Mouse (Mus musculus): ENCODE data around the gene Macrod1. TPM values are rescaled to one million over a fixed set of nuclear protein-coding genes. Genes with fewer than 3 reads are reported as not detected.
A peak's percentile ranks its signal among the peaks of the same experiment; 100 is the strongest.

Macrod1 gene
- polyA plus RNA-seq, 1 experiment: 6.2 TPM

- no peak overlapping the region for H3K27ac ChIP-seq (ENCODE audit: control insufficient read depth, insufficient read depth, low read depth, low read length, poor library complexity)
- 61% methylated on average over 14 of the region's 14 CpGs for WGBS
- H3K4me3 ChIP-seq (replicated peaks; ENCODE audit: control insufficient read depth, low read depth, low read length): no peak overlapping the region
- no peaks in the 10 kb centered on the region for H3K4me1 ChIP-seq (ENCODE audit: control insufficient read depth, insufficient read depth, low read length)
- TF ChIP-seq POLR2A (IDR thresholded peaks at IDR 0.05; ENCODE audit: borderline replicate concordance, control insufficient read depth, low read depth, low read length): no peak
- peak; percentile 66 for TF ChIP-seq CTCF (IDR thresholded peaks at IDR 0.05; ENCODE audit: control insufficient read depth, insufficient read depth, low read length)
Measured at GRCm38 (mm10) chr19:7160151-7160906, 103.7 kb downstream of the Macrod1 start.

GRCm38 (mm10) chr19:7161064-7161463, 104.5 kb downstream of the Macrod1 start:
- 81% methylated on average over 3 of the region's 3 CpGs for WGBS
- Histone ChIP-seq H3K4me3 (replicated peaks; ENCODE audit: control insufficient read depth, low read depth, low read length) (no peak overlapping the region), H3K4me1 (ENCODE audit: control insufficient read depth, insufficient read depth, low read length) (no peaks in the 10 kb centered on the region), H3K27ac (ENCODE audit: control insufficient read depth, insufficient read depth, low read depth, low read length, poor library complexity) (no peak overlapping the region)
- no peak for TF ChIP-seq CTCF (IDR thresholded peaks at IDR 0.05; ENCODE audit: control insufficient read depth, insufficient read depth, low read length)
- TF ChIP-seq POLR2A (IDR thresholded peaks at IDR 0.05; ENCODE audit: borderline replicate concordance, control insufficient read depth, low read depth, low read length): no peak

GRCm38 (mm10) chr19:7164238-7164637, 107.6 kb downstream of the Macrod1 start:
- whole genome bisulfite sequencing: 12% methylated on average over 6 of the region's 6 CpGs
- H3K4me3 ChIP-seq (replicated peaks; ENCODE audit: control insufficient read depth, low read depth, low read length): no peak overlapping the region
- no peak overlapping the region for H3K27ac ChIP-seq (ENCODE audit: control insufficient read depth, insufficient read depth, low read depth, low read length, poor library complexity)
- no peaks in the 10 kb centered on the region for H3K4me1 ChIP-seq (ENCODE audit: control insufficient read depth, insufficient read depth, low read length)
- TF ChIP-seq CTCF (IDR thresholded peaks at IDR 0.05; ENCODE audit: control insufficient read depth, insufficient read depth, low read length) (no peak), POLR2A (IDR thresholded peaks at IDR 0.05; ENCODE audit: borderline replicate concordance, control insufficient read depth, low read depth, low read length) (no peak)

GRCm38 (mm10) chr19:7164820-7165323, 108.3 kb downstream of the Macrod1 start:
- no peak overlapping the region for H3K4me3 ChIP-seq (replicated peaks; ENCODE audit: control insufficient read depth, low read depth, low read length)
- TF ChIP-seq CTCF (IDR thresholded peaks at IDR 0.05; ENCODE audit: control insufficient read depth, insufficient read depth, low read length): no peak
- TF ChIP-seq POLR2A (IDR thresholded peaks at IDR 0.05; ENCODE audit: borderline replicate concordance, control insufficient read depth, low read depth, low read length): no peak
- no peaks in the 10 kb centered on the region for H3K4me1 ChIP-seq (ENCODE audit: control insufficient read depth, insufficient read depth, low read length)
- WGBS: under 1% methylated on average over 35 of the region's 35 CpGs
- H3K27ac ChIP-seq (ENCODE audit: control insufficient read depth, insufficient read depth, low read depth, low read length, poor library complexity): no peak overlapping the region

GRCm38 (mm10) chr19:7165509-7166199, 109.0 kb downstream of the Macrod1 start:
- no peak overlapping the region for H3K4me3 ChIP-seq (replicated peaks; ENCODE audit: control insufficient read depth, low read depth, low read length)
- H3K4me1 ChIP-seq (ENCODE audit: control insufficient read depth, insufficient read depth, low read length): no peaks in the 10 kb centered on the region
- no peak overlapping the region for H3K27ac ChIP-seq (ENCODE audit: control insufficient read depth, insufficient read depth, low read depth, low read length, poor library complexity)
- WGBS: under 1% methylated on average over 92 of the region's 105 CpGs
- TF ChIP-seq CTCF (IDR thresholded peaks at IDR 0.05; ENCODE audit: control insufficient read depth, insufficient read depth, low read length) (no peak), POLR2A (IDR thresholded peaks at IDR 0.05; ENCODE audit: borderline replicate concordance, control insufficient read depth, low read depth, low read length) (no peak)

GRCm38 (mm10) chr19:7166200-7166711, 109.6 kb downstream of the Macrod1 start:
- no peak for TF ChIP-seq CTCF (IDR thresholded peaks at IDR 0.05; ENCODE audit: control insufficient read depth, insufficient read depth, low read length)
- TF ChIP-seq POLR2A (IDR thresholded peaks at IDR 0.05; ENCODE audit: borderline replicate concordance, control insufficient read depth, low read depth, low read length): no peak
- Histone ChIP-seq H3K4me1 (ENCODE audit: control insufficient read depth, insufficient read depth, low read length) (no peaks in the 10 kb centered on the region), H3K4me3 (replicated peaks; ENCODE audit: control insufficient read depth, low read depth, low read length) (no peak overlapping the region), H3K27ac (ENCODE audit: control insufficient read depth, insufficient read depth, low read depth, low read length, poor library complexity) (no peak overlapping the region)
- 9% methylated on average over 15 of the region's 15 CpGs for WGBS

- Histone ChIP-seq H3K27ac (ENCODE audit: control insufficient read depth, insufficient read depth, low read depth, low read length, poor library complexity) (no peak overlapping the region), H3K4me1 (ENCODE audit: control insufficient read depth, insufficient read depth, low read length) (no peaks in the 10 kb centered on the region), H3K4me3 (replicated peaks; ENCODE audit: control insufficient read depth, low read depth, low read length) (no peak overlapping the region)
- TF ChIP-seq POLR2A (IDR thresholded peaks at IDR 0.05; ENCODE audit: borderline replicate concordance, control insufficient read depth, low read depth, low read length): no peak
- TF ChIP-seq CTCF (IDR thresholded peaks at IDR 0.05; ENCODE audit: control insufficient read depth, insufficient read depth, low read length): no peak
- 31% methylated on average over 6 of the region's 6 CpGs for WGBS
Measured at GRCm38 (mm10) chr19:7166767-7167166, 110.2 kb downstream of the Macrod1 start.

- Histone ChIP-seq H3K27ac (ENCODE audit: control insufficient read depth, insufficient read depth, low read depth, low read length, poor library complexity) (no peak overlapping the region), H3K4me3 (replicated peaks; ENCODE audit: control insufficient read depth, low read depth, low read length) (no peak overlapping the region), H3K4me1 (ENCODE audit: control insufficient read depth, insufficient read depth, low read length) (no peaks in the 10 kb centered on the region)
- 89% methylated on average over 2 of the region's 2 CpGs for WGBS
- TF ChIP-seq CTCF (IDR thresholded peaks at IDR 0.05; ENCODE audit: control insufficient read depth, insufficient read depth, low read length) (no peak), POLR2A (IDR thresholded peaks at IDR 0.05; ENCODE audit: borderline replicate concordance, control insufficient read depth, low read depth, low read length) (no peak)
Measured at GRCm38 (mm10) chr19:7168423-7168822, 111.8 kb downstream of the Macrod1 start.
